Mouse (Mus musculus) heart, embryonic 11.5 days (tissue): ENCODE measurements around the gene Slc11a1. TPM values are rescaled to one million over a fixed set of nuclear protein-coding genes. Genes with fewer than 3 reads are reported as not detected.
"Not testable (repeated sequence)": the region's sequence is repeated elsewhere in the genome, so short reads cannot be mapped to it uniquely, and the experiment has no call there.

ENCODE experiments used
- ATAC-seq: fragments of 200-750 bp; cut with Nextera tagmentation; replicated peaks from 2 replicates; pipeline ENCODE4 v1.8.0; 2017; ENCODE audit warnings: moderate library complexity; ENCODE audit not compliant: insufficient number of reproducible peaks, low FRiP score, low TSS enrichment
- H3K27ac ChIP-seq: fragments of 300-500 bp; sonication (generic); 2 replicates; pipeline ENCODE4 v1.5.1; 2014; ENCODE audit warnings: mild to moderate bottlenecking, low read depth, low read length
- H3K27me3 ChIP-seq: fragments of 300-500 bp; sonication (generic); 2 replicates; pipeline ENCODE4 v1.6.1; 2014; ENCODE audit warnings: mild to moderate bottlenecking, low read length, mixed read lengths; ENCODE audit not compliant: control insufficient read depth, insufficient read depth
- H3K36me3 ChIP-seq: fragments of 300-500 bp; sonication (generic); 2 replicates; pipeline ENCODE4 v1.6.1; 2014; ENCODE audit warnings: mild to moderate bottlenecking, low read length, moderate library complexity, mixed read lengths; ENCODE audit not compliant: control insufficient read depth, insufficient read depth
- H3K4me1 ChIP-seq: fragments of 300-500 bp; sonication (generic); 2 replicates; pipeline ENCODE4 v1.6.1; 2014; ENCODE audit warnings: low read length; ENCODE audit not compliant: control insufficient read depth, insufficient read depth
- H3K4me2 ChIP-seq: fragments of 300-500 bp; sonication (generic); 2 replicates; pipeline ENCODE4 v1.6.1; 2014; ENCODE audit warnings: mild to moderate bottlenecking, moderate library complexity
- H3K4me3 ChIP-seq: fragments of 300-500 bp; sonication (generic); 2 replicates; pipeline ENCODE4 v1.5.1; 2014; ENCODE audit warnings: low read depth, low read length
- H3K9ac ChIP-seq: fragments of 300-500 bp; sonication (generic); 2 replicates; pipeline ENCODE4 v1.6.1; 2014; ENCODE audit warnings: mild to moderate bottlenecking, low read depth, low read length, moderate library complexity
- H3K9me3 ChIP-seq: fragments of 300-500 bp; sonication (generic); replicated peaks from 2 replicates; pipeline ENCODE4 v1.6.1; 2016; ENCODE audit warnings: low read length; ENCODE audit not compliant: control insufficient read depth
- WGBS: fragments of 180-500 bp; shearing (Covaris S2); extraction: QIAGEN DNeasy Blood & Tissue Kit; methylation state at CpG from one replicate; pipeline ENCODE4 v1.1.7; 2014; ENCODE audit not compliant: insufficient replicate concordance; 5-methylcytosine and 5-hydroxymethylcytosine counted together
- polyA plus RNA-seq: library from polyadenylated mRNA; unstranded; fragments of >200 nt; fragmentation: Nextera tagmentation; extraction: Ambion mirVana; gene quantifications from 2 replicates; pipeline ENCODE4 v1.2.1, GENCODE M21; 2014

Slc11a1 gene
- polyA plus RNA-seq, 1 experiment from 2014 or later, result 1.1 TPM

- H3K9ac ChIP-seq, result no peak overlapping the region
- no peak overlapping the region for H3K4me3 ChIP-seq
- H3K36me3 ChIP-seq, result peaks cover 19% of the 10 kb centered on the region
- no peak overlapping the region for H3K27ac ChIP-seq
- 85% methylated on average over 9 of the region's 9 CpGs for WGBS
- no peak overlapping the region for H3K4me2 ChIP-seq
- no peaks in the 10 kb centered on the region for H3K9me3 ChIP-seq
- no peaks in the 10 kb centered on the region for H3K27me3 ChIP-seq
- no peak for ATAC-seq
- peaks cover 22% of the 10 kb centered on the region for H3K4me1 ChIP-seq
These were observed 18.7 kb downstream of the Slc11a1 start for GRCm38 (mm10) chr1:74393697-74394096.

GRCm38 (mm10) chr1:74394311-74394710 lies 19.3 kb downstream of the Slc11a1 start:
- Histone ChIP-seq H3K4me2 (no peak overlapping the region), H3K27me3 (no peaks in the 10 kb centered on the region), H3K36me3 (peaks cover 19% of the 10 kb centered on the region), H3K27ac (no peak overlapping the region), H3K4me1 (peaks cover 22% of the 10 kb centered on the region), H3K9me3 (no peaks in the 10 kb centered on the region), H3K9ac (no peak overlapping the region), H3K4me3 (no peak overlapping the region)
- WGBS, result 89% methylated on average over 9 of the region's 9 CpGs
- no peak for ATAC-seq

GRCm38 (mm10) chr1:74394858-74395257 lies 19.9 kb downstream of the Slc11a1 start:
- H3K9me3 ChIP-seq, result no peaks in the 10 kb centered on the region
- no peak overlapping the region for H3K4me2 ChIP-seq
- no peak overlapping the region for H3K9ac ChIP-seq
- no peak overlapping the region for H3K4me3 ChIP-seq
- WGBS, result 91% methylated on average over 15 of the region's 15 CpGs
- no peak overlapping the region for H3K27ac ChIP-seq
- no peak for ATAC-seq
- peaks cover 17% of the 10 kb centered on the region for H3K4me1 ChIP-seq
- H3K36me3 ChIP-seq, result peaks cover 19% of the 10 kb centered on the region
- H3K27me3 ChIP-seq, result no peaks in the 10 kb centered on the region

GRCm38 (mm10) chr1:74395290-74395689 lies 20.3 kb downstream of the Slc11a1 start:
- Histone ChIP-seq H3K4me2 (no peak overlapping the region), H3K27ac (no peak overlapping the region), H3K27me3 (no peaks in the 10 kb centered on the region), H3K4me1 (peaks cover 14% of the 10 kb centered on the region), H3K9me3 (no peaks in the 10 kb centered on the region), H3K9ac (no peak overlapping the region), H3K4me3 (no peak overlapping the region), H3K36me3 (peaks cover 19% of the 10 kb centered on the region)
- ATAC-seq, result no peak
- 80% methylated on average over 13 of the region's 13 CpGs for WGBS

- Histone ChIP-seq H3K4me2 (peak overlapping the region; percentile 90), H3K4me3 (peak overlapping the region; percentile 47; the same call in 1 of the 2 replicates), H3K27ac (peak overlapping the region; percentile 93), H3K36me3 (peaks cover 19% of the 10 kb centered on the region), H3K4me1 (peaks cover 10% of the 10 kb centered on the region), H3K9ac (peak overlapping the region; percentile 28; the same call in 1 of the 2 replicates)
- ATAC-seq, H3K27me3 ChIP-seq, H3K9me3 ChIP-seq: not testable (repeated sequence)
- WGBS, result 5% methylated on average over 11 of the region's 12 CpGs
These were observed 21.6 kb downstream of the Slc11a1 start for GRCm38 (mm10) chr1:74396456-74397222.

GRCm38 (mm10) chr1:74397268-74397918 lies 22.4 kb downstream of the Slc11a1 start:
- ATAC-seq, result peak; percentile 93
- Histone ChIP-seq H3K4me2 (peak overlapping the region; percentile 90), H3K36me3 (peaks cover 19% of the 10 kb centered on the region), H3K27me3 (no peaks in the 10 kb centered on the region), H3K9me3 (no peaks in the 10 kb centered on the region), H3K27ac (peak overlapping the region; percentile 93), H3K4me1 (peaks cover 10% of the 10 kb centered on the region), H3K4me3 (peak overlapping the region; percentile 47), H3K9ac (peak overlapping the region; percentile 82)
- under 1% methylated on average over 40 of the region's 41 CpGs for WGBS

- H3K9me3 ChIP-seq, result no peaks in the 10 kb centered on the region
- peak overlapping the region; percentile 93 for H3K27ac ChIP-seq
- no peaks in the 10 kb centered on the region for H3K27me3 ChIP-seq
- ATAC-seq, result peak; percentile 25; the same call in 1 of the 2 replicates
- H3K4me3 ChIP-seq, result peak overlapping the region; percentile 47
- peak overlapping the region; percentile 82 for H3K9ac ChIP-seq
- peaks cover 7% of the 10 kb centered on the region for H3K4me1 ChIP-seq
- 5% methylated on average over 11 of the region's 11 CpGs for WGBS
- peaks cover 19% of the 10 kb centered on the region for H3K36me3 ChIP-seq
- H3K4me2 ChIP-seq, result peak overlapping the region; percentile 90
These were observed 23.0 kb downstream of the Slc11a1 start for GRCm38 (mm10) chr1:74397919-74398451.

- H3K4me2 ChIP-seq, result no peak overlapping the region; the same call in 1 of the 2 replicates
- WGBS, result 83% methylated on average over 3 of the region's 3 CpGs
- no peak overlapping the region for H3K4me3 ChIP-seq
- no peaks in the 10 kb centered on the region for H3K9me3 ChIP-seq
- H3K27me3 ChIP-seq, result no peaks in the 10 kb centered on the region
- no peaks in the 10 kb centered on the region for H3K36me3 ChIP-seq
- no peak overlapping the region for H3K27ac ChIP-seq
- no peak for ATAC-seq
- H3K9ac ChIP-seq, result no peak overlapping the region
- H3K4me1 ChIP-seq, result no peaks in the 10 kb centered on the region
These were observed 25.5 kb downstream of the Slc11a1 start for GRCm38 (mm10) chr1:74400531-74400930.
